Mouse (Mus musculus): ENCODE results near the gene Tmem51. TPM values are rescaled to one million over a fixed set of nuclear protein-coding genes. Genes with fewer than 3 reads are reported as not detected.
"Not testable (repeated sequence)": the region's sequence is repeated elsewhere in the genome, so short reads cannot be mapped to it uniquely, and the experiment has no call there.

Tmem51 gene
- polyA plus RNA-seq, 1 experiment from 2014 or later, result 16.7 TPM

DNA sequence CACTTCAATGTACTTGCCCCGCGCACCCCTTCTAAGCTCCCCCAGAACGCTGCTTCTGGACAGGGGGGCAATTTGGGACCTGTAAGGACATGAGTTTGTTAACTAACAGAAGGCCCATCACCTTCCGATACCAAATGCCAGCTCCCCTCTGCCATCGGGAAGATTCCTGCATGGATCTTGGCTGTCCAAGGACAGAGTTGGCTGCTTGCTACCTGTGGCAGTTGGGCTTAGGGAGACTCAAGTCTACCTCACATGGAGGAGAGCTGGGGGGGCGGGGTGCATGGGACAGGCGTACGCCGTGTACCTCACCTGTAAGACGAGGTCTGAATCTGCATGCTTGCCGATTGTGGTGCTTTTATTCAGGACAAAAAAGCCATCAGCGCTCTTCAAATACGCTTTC, 72.9 kb downstream of the Tmem51 start:
- no peak overlapping the region for H3K4me3 ChIP-seq (ENCODE audit: low read depth, low read length)
- H3K9ac ChIP-seq (ENCODE audit: low read depth, low read length), result no peak overlapping the region
- H3K4me1 ChIP-seq (replicated peaks; ENCODE audit: control insufficient read depth, insufficient read depth, low read length), result no peaks in the 10 kb centered on the region; the same call in 1 of the 2 replicates
- no peak overlapping the region for H3K27ac ChIP-seq (ENCODE audit: low read depth, low read length)
- WGBS, result 89% methylated on average over 13 of the region's 13 CpGs
- no peaks in the 10 kb centered on the region for H3K9me3 ChIP-seq (ENCODE audit: control insufficient read depth, low read length)
- DNase-seq (ENCODE audit: low spot score) (no peak), ATAC-seq (replicated peaks; ENCODE audit: low FRiP score) (no peak)
- peaks cover 23% of the 10 kb centered on the region for H3K27me3 ChIP-seq (replicated peaks; ENCODE audit: control insufficient read depth, insufficient read depth, low read length)
- no peaks in the 10 kb centered on the region for H3K36me3 ChIP-seq (ENCODE audit: control insufficient read depth, insufficient read depth, low read length)
- no peak overlapping the region for H3K4me2 ChIP-seq

DNA sequence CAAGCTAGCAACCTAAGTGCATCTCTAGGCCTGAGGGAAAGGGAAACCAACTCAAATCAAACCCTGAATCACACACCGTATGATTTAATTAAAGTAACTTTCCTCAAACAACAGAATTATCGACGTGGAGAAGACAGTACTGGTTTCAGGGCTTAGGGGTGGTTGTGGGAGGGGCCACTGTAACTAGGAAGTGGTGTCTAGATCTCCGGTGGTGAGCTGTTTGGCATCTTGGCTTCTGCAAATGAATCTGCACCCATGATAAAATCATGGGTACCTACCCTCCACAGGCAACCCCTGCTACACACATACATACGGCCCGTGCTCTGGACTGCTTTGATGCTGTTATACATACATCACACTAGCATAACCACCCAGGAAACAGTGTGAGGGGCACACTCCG, 73.7 kb downstream of the Tmem51 start:
- Histone ChIP-seq H3K9me3 (ENCODE audit: control insufficient read depth, low read length) (no peaks in the 10 kb centered on the region), H3K4me1 (replicated peaks; ENCODE audit: control insufficient read depth, insufficient read depth, low read length) (no peaks in the 10 kb centered on the region), H3K27me3 (replicated peaks; ENCODE audit: control insufficient read depth, insufficient read depth, low read length) (peaks cover 15% of the 10 kb centered on the region), H3K36me3 (ENCODE audit: control insufficient read depth, insufficient read depth, low read length) (no peaks in the 10 kb centered on the region), H3K4me2 (no peak overlapping the region), H3K27ac (ENCODE audit: low read depth, low read length) (no peak overlapping the region), H3K4me3 (ENCODE audit: low read depth, low read length) (no peak overlapping the region), H3K9ac (ENCODE audit: low read depth, low read length) (no peak overlapping the region)
- ATAC-seq (replicated peaks; ENCODE audit: low FRiP score) (no peak), DNase-seq (ENCODE audit: low spot score) (no peak)
- WGBS, result 68% methylated on average over 7 of the region's 7 CpGs

DNA sequence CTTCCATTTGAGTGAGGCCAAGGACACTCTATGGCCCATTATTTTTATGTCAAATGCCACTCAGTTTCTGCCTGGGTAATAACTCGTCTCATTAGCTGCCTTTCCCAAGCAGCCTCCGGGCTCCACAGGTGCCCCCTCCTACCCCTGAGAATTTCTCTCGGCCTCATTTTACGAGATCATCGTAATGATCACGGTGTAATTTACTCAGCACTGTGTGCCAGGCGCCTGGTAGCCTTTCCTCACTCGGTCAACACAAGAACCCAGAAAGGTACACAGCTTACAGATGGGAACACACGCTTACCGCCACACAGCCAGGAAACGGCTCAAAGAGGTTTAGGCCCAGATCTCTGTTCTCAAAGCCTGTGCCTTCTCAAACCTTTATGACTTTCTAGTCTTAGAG, 75.9 kb downstream of the Tmem51 start:
- no peak for DNase-seq (ENCODE audit: low spot score)
- no peak for ATAC-seq (replicated peaks; ENCODE audit: low FRiP score)
- no peak overlapping the region for H3K9ac ChIP-seq (ENCODE audit: low read depth, low read length)
- H3K4me1 ChIP-seq (replicated peaks; ENCODE audit: control insufficient read depth, insufficient read depth, low read length), result no peaks in the 10 kb centered on the region
- H3K9me3 ChIP-seq (ENCODE audit: control insufficient read depth, low read length), result no peaks in the 10 kb centered on the region
- no peaks in the 10 kb centered on the region; the same call in none of the 2 replicates for H3K27me3 ChIP-seq (replicated peaks; ENCODE audit: control insufficient read depth, insufficient read depth, low read length)
- no peaks in the 10 kb centered on the region for H3K36me3 ChIP-seq (ENCODE audit: control insufficient read depth, insufficient read depth, low read length)
- H3K27ac ChIP-seq (ENCODE audit: low read depth, low read length), result no peak overlapping the region
- 77% methylated on average over 11 of the region's 11 CpGs for WGBS
- no peak overlapping the region for H3K4me2 ChIP-seq
- no peak overlapping the region for H3K4me3 ChIP-seq (ENCODE audit: low read depth, low read length)

DNA sequence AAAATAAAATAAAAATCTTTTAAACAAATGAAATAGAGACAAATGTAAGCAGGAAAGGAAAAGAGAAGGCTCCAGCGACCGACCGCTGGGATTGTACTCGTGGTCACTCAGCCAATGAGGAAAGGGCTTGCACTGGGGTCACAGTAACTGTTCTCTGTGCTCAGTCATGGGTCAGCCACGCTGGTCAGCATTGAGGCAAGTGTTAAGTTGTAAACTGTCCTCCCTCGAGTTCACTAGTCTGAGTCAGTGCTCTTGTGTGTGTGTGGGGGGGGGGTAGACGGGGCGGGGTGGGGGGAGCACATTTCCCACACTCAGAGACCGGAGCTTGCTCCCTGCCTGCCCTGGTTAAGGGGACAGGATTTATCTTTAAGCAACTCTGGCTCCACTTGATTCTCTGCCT, 83.5 kb downstream of the Tmem51 start:
- H3K4me3 ChIP-seq (ENCODE audit: low read depth, low read length), result no peak overlapping the region
- no peaks in the 10 kb centered on the region for H3K27me3 ChIP-seq (replicated peaks; ENCODE audit: control insufficient read depth, insufficient read depth, low read length)
- H3K9me3 ChIP-seq (ENCODE audit: control insufficient read depth, low read length), result no peaks in the 10 kb centered on the region
- H3K27ac ChIP-seq (ENCODE audit: low read depth, low read length), result peak overlapping the region; percentile 4; the same call in 1 of the 2 replicates
- no peak overlapping the region for H3K4me2 ChIP-seq
- ATAC-seq (replicated peaks; ENCODE audit: low FRiP score) (no peak), DNase-seq (ENCODE audit: low spot score) (no peak)
- WGBS, result 71% methylated on average over 9 of the region's 9 CpGs
- no peaks in the 10 kb centered on the region for H3K36me3 ChIP-seq (ENCODE audit: control insufficient read depth, insufficient read depth, low read length)
- peaks cover 5% of the 10 kb centered on the region for H3K4me1 ChIP-seq (replicated peaks; ENCODE audit: control insufficient read depth, insufficient read depth, low read length)
- no peak overlapping the region for H3K9ac ChIP-seq (ENCODE audit: low read depth, low read length)

DNA sequence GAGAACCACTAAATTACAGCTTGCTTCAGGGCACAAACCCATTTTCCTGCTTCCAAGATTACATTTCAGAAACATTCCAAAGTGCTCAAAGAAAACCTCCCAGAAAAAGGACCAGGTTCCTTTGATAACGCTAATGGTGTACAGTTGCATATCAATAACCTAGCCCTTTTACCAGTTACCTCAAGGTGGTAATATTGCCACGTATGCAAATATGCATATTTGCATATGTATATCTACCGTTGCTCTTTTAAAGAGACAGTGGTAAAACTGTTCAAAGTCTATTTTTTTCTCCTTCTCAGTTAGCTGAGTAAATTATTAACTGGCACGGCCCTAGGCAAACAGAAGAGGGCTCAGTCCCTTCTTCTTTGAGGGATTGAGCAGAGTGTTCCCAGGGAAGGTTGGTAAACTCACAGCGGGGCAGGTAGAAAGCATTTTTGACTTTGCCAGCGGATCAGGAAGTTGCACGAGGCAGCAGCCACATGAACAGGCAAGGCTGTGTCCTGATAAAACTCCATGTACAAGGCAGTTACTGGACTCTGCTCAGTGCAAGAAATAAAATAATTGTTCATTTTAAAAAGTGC, 84.5 kb downstream of the Tmem51 start:
- peak overlapping the region; percentile 74; the same call in 1 of the 2 replicates for H3K27ac ChIP-seq (ENCODE audit: low read depth, low read length)

DNA sequence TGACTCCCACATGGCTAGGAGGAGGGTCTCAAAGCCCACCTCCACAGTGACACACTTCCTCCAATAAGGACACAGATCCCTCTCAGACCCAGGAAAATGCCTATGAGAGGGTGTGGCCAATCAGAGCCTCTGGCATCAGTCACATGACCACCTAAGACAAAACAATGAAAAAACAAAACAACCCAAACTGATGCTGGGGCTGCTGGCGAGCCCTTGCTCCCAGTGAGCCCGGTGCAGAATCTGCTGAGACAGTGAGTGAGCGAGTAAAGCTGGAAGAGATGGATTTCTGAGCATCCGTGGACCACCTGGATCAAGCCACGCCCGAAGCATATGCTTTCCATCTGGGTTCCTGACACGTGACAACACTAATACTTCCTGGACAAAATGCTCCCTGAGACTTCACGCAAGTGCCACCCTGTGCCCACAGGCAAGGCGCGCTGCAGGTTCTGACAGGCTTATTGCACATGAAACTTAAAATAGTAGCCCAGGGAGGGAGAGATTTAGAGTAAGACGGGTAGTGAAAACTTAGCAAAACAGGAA, 85.8 kb downstream of the Tmem51 start:
- Histone ChIP-seq H3K27ac (ENCODE audit: low read depth, low read length) (no peak overlapping the region), H3K4me1 (replicated peaks; ENCODE audit: control insufficient read depth, insufficient read depth, low read length) (peaks cover 5% of the 10 kb centered on the region)
- WGBS, result 22% methylated on average over 11 of the region's 11 CpGs

More for the DNA sequence above, 84.5 kb downstream of the Tmem51 start:
- DNase-seq (ENCODE audit: low spot score) (no peak), ATAC-seq (replicated peaks; ENCODE audit: low FRiP score) (0 out of 2 replicates have a peak, but pooled peaks have one; percentile 29)
- H3K4me3 ChIP-seq (ENCODE audit: low read depth, low read length), result no peak overlapping the region
- no peaks in the 10 kb centered on the region for H3K27me3 ChIP-seq (replicated peaks; ENCODE audit: control insufficient read depth, insufficient read depth, low read length)
- no peaks in the 10 kb centered on the region for H3K36me3 ChIP-seq (ENCODE audit: control insufficient read depth, insufficient read depth, low read length)
- no peak overlapping the region for H3K9ac ChIP-seq (ENCODE audit: low read depth, low read length)
- H3K9me3 ChIP-seq (ENCODE audit: control insufficient read depth, low read length), result no peaks in the 10 kb centered on the region
- peaks cover 5% of the 10 kb centered on the region for H3K4me1 ChIP-seq (replicated peaks; ENCODE audit: control insufficient read depth, insufficient read depth, low read length)
- H3K4me2 ChIP-seq, result peak overlapping the region; percentile 25; the same call in 1 of the 2 replicates
- 37% methylated on average over 7 of the region's 7 CpGs for WGBS

DNA sequence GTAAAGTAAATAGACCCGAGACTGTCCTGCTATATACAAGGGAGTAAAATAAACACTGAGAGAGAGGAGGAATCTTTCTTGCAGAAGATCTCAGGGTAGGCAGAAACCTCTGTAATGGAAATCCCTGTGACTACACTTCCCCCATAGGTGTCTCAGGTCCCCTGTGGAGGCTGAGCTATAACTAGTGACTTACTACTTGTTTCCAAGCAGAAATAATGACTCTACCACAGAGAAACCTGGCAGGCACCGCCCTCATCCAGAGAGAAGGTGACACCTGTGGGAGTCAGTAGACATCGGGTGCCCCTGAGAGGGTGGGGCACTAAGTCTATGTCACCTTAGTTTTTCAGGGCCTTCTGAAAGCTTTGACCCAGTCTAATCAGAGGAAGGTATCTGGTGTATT, 87.2 kb downstream of the Tmem51 start:
- Histone ChIP-seq H3K4me3 (ENCODE audit: low read depth, low read length) (no peak overlapping the region), H3K27ac (ENCODE audit: low read depth, low read length) (no peak overlapping the region), H3K4me1 (replicated peaks; ENCODE audit: control insufficient read depth, insufficient read depth, low read length) (peaks cover 5% of the 10 kb centered on the region), H3K9me3 (ENCODE audit: control insufficient read depth, low read length) (no peaks in the 10 kb centered on the region), H3K27me3 (replicated peaks; ENCODE audit: control insufficient read depth, insufficient read depth, low read length) (no peaks in the 10 kb centered on the region), H3K36me3 (ENCODE audit: control insufficient read depth, insufficient read depth, low read length) (no peaks in the 10 kb centered on the region), H3K9ac (ENCODE audit: low read depth, low read length) (no peak overlapping the region), H3K4me2 (no peak overlapping the region)
- WGBS, result 75% methylated on average over 3 of the region's 3 CpGs
- ATAC-seq (replicated peaks; ENCODE audit: low FRiP score) (no peak), DNase-seq (ENCODE audit: low spot score) (no peak)

More for the DNA sequence above, 85.8 kb downstream of the Tmem51 start:
- H3K9ac ChIP-seq (ENCODE audit: low read depth, low read length), result peak overlapping the region; percentile 25; the same call in 1 of the 2 replicates
- H3K9me3 ChIP-seq (ENCODE audit: control insufficient read depth, low read length), result no peaks in the 10 kb centered on the region
- ATAC-seq (replicated peaks; ENCODE audit: low FRiP score) (no peak), DNase-seq (ENCODE audit: low spot score) (no peak)
- no peaks in the 10 kb centered on the region for H3K27me3 ChIP-seq (replicated peaks; ENCODE audit: control insufficient read depth, insufficient read depth, low read length)
- no peaks in the 10 kb centered on the region for H3K36me3 ChIP-seq (ENCODE audit: control insufficient read depth, insufficient read depth, low read length)
- H3K4me3 ChIP-seq (ENCODE audit: low read depth, low read length), result peak overlapping the region; percentile 33; the same call in 1 of the 2 replicates
- peak overlapping the region; percentile 58 for H3K4me2 ChIP-seq

DNA sequence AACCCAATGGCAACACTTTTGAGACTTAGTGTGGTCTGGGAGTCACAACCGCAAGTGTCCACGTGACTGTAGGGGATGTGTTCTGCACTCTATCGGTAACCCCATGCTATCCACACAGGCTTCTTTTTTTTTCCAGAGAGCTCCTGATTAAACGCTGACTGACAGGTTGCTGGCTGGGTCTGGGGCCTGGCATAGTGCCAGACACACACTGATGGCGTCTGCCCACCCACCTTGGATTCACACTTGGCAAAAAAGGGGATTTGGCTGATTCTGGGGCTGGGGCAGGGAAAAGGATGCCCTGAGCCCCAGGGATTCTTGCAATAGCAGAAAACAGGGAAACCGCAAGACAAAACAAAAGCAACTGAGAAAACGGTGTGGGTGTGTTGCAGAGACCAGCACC, 88.0 kb downstream of the Tmem51 start:
- Histone ChIP-seq H3K4me1 (replicated peaks; ENCODE audit: control insufficient read depth, insufficient read depth, low read length) (peaks cover 5% of the 10 kb centered on the region), H3K9ac (ENCODE audit: low read depth, low read length) (no peak overlapping the region), H3K4me2 (no peak overlapping the region), H3K4me3 (ENCODE audit: low read depth, low read length) (no peak overlapping the region), H3K9me3 (ENCODE audit: control insufficient read depth, low read length) (no peaks in the 10 kb centered on the region), H3K36me3 (ENCODE audit: control insufficient read depth, insufficient read depth, low read length) (no peaks in the 10 kb centered on the region), H3K27ac (ENCODE audit: low read depth, low read length) (no peak overlapping the region), H3K27me3 (replicated peaks; ENCODE audit: control insufficient read depth, insufficient read depth, low read length) (no peaks in the 10 kb centered on the region)
- no peak for ATAC-seq (replicated peaks; ENCODE audit: low FRiP score)
- WGBS, result 84% methylated on average over 7 of the region's 7 CpGs
- no peak for DNase-seq (ENCODE audit: low spot score)

DNA sequence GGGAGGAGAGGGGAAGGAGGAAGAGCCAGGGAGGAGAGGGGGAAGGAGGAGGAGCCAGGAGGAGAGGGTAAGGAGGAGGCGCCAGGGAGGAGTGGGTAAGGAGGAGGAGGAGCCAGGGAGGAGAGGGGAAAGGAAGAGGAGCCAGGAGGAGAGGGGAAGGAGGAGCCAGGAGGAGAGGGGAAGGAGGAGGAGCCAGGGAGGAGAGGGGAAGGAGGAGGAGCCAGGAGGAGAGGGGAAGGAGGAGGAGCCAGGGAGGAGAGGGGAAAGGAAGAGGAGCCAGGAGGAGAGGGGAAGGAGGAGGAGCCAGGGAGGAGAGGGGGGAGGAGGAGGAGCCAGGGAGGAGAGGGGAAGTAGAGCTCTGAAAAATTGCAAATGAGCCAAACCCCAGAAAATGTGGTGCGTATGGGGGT, 90.0 kb downstream of the Tmem51 start:
- H3K36me3 ChIP-seq (ENCODE audit: control insufficient read depth, insufficient read depth, low read length); DNase-seq (ENCODE audit: low spot score); H3K27ac ChIP-seq (ENCODE audit: low read depth, low read length); H3K9ac ChIP-seq (ENCODE audit: low read depth, low read length); H3K4me3 ChIP-seq (ENCODE audit: low read depth, low read length); H3K27me3 ChIP-seq (replicated peaks; ENCODE audit: control insufficient read depth, insufficient read depth, low read length); ATAC-seq (replicated peaks; ENCODE audit: low FRiP score); H3K4me1 ChIP-seq (replicated peaks; ENCODE audit: control insufficient read depth, insufficient read depth, low read length); H3K9me3 ChIP-seq (ENCODE audit: control insufficient read depth, low read length); H3K4me2 ChIP-seq: not testable (repeated sequence)
- 43% methylated on average over 2 of the region's 2 CpGs for WGBS

All from liver, embryonic 11.5 days (tissue).